Mouse (Mus musculus): ENCODE measurements around the gene Fer. TPM values are rescaled to one million over a fixed set of nuclear protein-coding genes. Genes with fewer than 3 reads are reported as not detected.

Fer gene
- 23.5 and 24.3 TPM in 2 replicates for polyA plus RNA-seq (2015; fragmentation: Nextera tagmentation; extraction: Ambion mirVana)

GRCm38 (mm10) chr17:63863012-63863630 is at the start of gene Fer:
Gene Fer, plus strand, starts transcription at chr17:63863062.
- H3K27ac ChIP-seq, result peak within 1 kb of the TSS; percentile 81
- no peaks in the 10 kb centered on the region for H3K9me3 ChIP-seq
- ATAC-seq, result peak; percentile 69
- H3K4me2 ChIP-seq (replicated peaks), result peak within 1 kb of the TSS; percentile 93
- H3K4me1 ChIP-seq (replicated peaks), result 0 out of 2 replicates have a peak, but pooled peaks cover 6% of the 10 kb centered on the region
- WGBS, result 2% methylated on average over 39 of the region's 41 CpGs
- H3K36me3 ChIP-seq, result no peaks in the 10 kb centered on the region
- H3K4me3 ChIP-seq (replicated peaks), result peak within 1 kb of the TSS; percentile 93
- peak within 1 kb of the TSS; percentile 87 for H3K9ac ChIP-seq
- no peaks in the 10 kb centered on the region for H3K27me3 ChIP-seq (replicated peaks)

- H3K9ac ChIP-seq, result no peak overlapping the region
- H3K4me2 ChIP-seq (replicated peaks), result no peak overlapping the region
- 80% methylated on average over 6 of the region's 6 CpGs for WGBS
- H3K4me1 ChIP-seq (replicated peaks), result no peaks in the 10 kb centered on the region
- H3K36me3 ChIP-seq, result no peaks in the 10 kb centered on the region
- H3K9me3 ChIP-seq, result no peaks in the 10 kb centered on the region
- H3K4me3 ChIP-seq (replicated peaks), result no peak overlapping the region
- no peak for ATAC-seq
- no peaks in the 10 kb centered on the region for H3K27me3 ChIP-seq (replicated peaks)
- H3K27ac ChIP-seq, result no peak overlapping the region
These were observed 49.3 kb upstream of the Fer start for GRCm38 (mm10) chr17:63813552-63813951.

- no peak overlapping the region for H3K4me3 ChIP-seq (replicated peaks)
- no peak overlapping the region for H3K4me2 ChIP-seq (replicated peaks)
- H3K27ac ChIP-seq, result no peak overlapping the region
- ATAC-seq, result no peak
- H3K9me3 ChIP-seq, result no peaks in the 10 kb centered on the region
- H3K4me1 ChIP-seq (replicated peaks), result no peaks in the 10 kb centered on the region
- WGBS, result 68% methylated on average over 10 of the region's 10 CpGs
- no peaks in the 10 kb centered on the region for H3K36me3 ChIP-seq
- H3K9ac ChIP-seq, result no peak overlapping the region
- H3K27me3 ChIP-seq (replicated peaks), result no peaks in the 10 kb centered on the region
These were observed 44.3 kb upstream of the Fer start for GRCm38 (mm10) chr17:63818444-63819027.

GRCm38 (mm10) chr17:63824141-63824540 is 38.7 kb upstream of the Fer start:
- 76% methylated on average over 4 of the region's 4 CpGs for WGBS
- Histone ChIP-seq H3K27me3 (replicated peaks) (no peaks in the 10 kb centered on the region), H3K4me3 (replicated peaks) (no peak overlapping the region), H3K36me3 (no peaks in the 10 kb centered on the region), H3K27ac (no peak overlapping the region), H3K4me2 (replicated peaks) (no peak overlapping the region), H3K9ac (no peak overlapping the region), H3K4me1 (replicated peaks) (no peaks in the 10 kb centered on the region), H3K9me3 (no peaks in the 10 kb centered on the region)
- no peak for ATAC-seq

GRCm38 (mm10) chr17:63826196-63826595 is 36.7 kb upstream of the Fer start:
- no peak overlapping the region for H3K4me3 ChIP-seq (replicated peaks)
- 88% methylated on average over 8 of the region's 8 CpGs for WGBS
- no peaks in the 10 kb centered on the region for H3K27me3 ChIP-seq (replicated peaks)
- H3K9me3 ChIP-seq, result no peaks in the 10 kb centered on the region
- no peaks in the 10 kb centered on the region for H3K4me1 ChIP-seq (replicated peaks)
- no peak overlapping the region for H3K9ac ChIP-seq
- no peak overlapping the region for H3K27ac ChIP-seq
- H3K36me3 ChIP-seq, result no peaks in the 10 kb centered on the region
- ATAC-seq, result no peak
- no peak overlapping the region for H3K4me2 ChIP-seq (replicated peaks)

GRCm38 (mm10) chr17:63826767-63827166 is 36.1 kb upstream of the Fer start:
- 70% methylated on average over 7 of the region's 7 CpGs for WGBS
- no peak for ATAC-seq
- Histone ChIP-seq H3K27ac (no peak overlapping the region), H3K27me3 (replicated peaks) (no peaks in the 10 kb centered on the region), H3K36me3 (no peaks in the 10 kb centered on the region), H3K4me3 (replicated peaks) (no peak overlapping the region), H3K4me1 (replicated peaks) (no peaks in the 10 kb centered on the region), H3K4me2 (replicated peaks) (no peak overlapping the region), H3K9me3 (no peaks in the 10 kb centered on the region), H3K9ac (no peak overlapping the region)

- H3K4me2 ChIP-seq (replicated peaks), result no peak overlapping the region
- no peak for ATAC-seq
These were observed 34.1 kb upstream of the Fer start for GRCm38 (mm10) chr17:63828561-63829332.

GRCm38 (mm10) chr17:63831550-63831949 is 31.3 kb upstream of the Fer start:
- Histone ChIP-seq H3K4me3 (replicated peaks) (no peak overlapping the region), H3K27me3 (replicated peaks) (no peaks in the 10 kb centered on the region), H3K9ac (no peak overlapping the region), H3K4me2 (replicated peaks) (no peak overlapping the region), H3K36me3 (no peaks in the 10 kb centered on the region), H3K27ac (no peak overlapping the region), H3K9me3 (no peaks in the 10 kb centered on the region), H3K4me1 (replicated peaks) (no peaks in the 10 kb centered on the region)
- ATAC-seq, result no peak
- 75% methylated on average over 4 of the region's 4 CpGs for WGBS

More at GRCm38 (mm10) chr17:63828561-63829332, 34.1 kb upstream of the Fer start:
- H3K27me3 ChIP-seq (replicated peaks), result no peaks in the 10 kb centered on the region
- H3K4me1 ChIP-seq (replicated peaks), result no peaks in the 10 kb centered on the region
- H3K4me3 ChIP-seq (replicated peaks), result no peak overlapping the region
- H3K9me3 ChIP-seq, result no peaks in the 10 kb centered on the region
- 41% methylated on average over 5 of the region's 5 CpGs for WGBS
- no peak overlapping the region for H3K9ac ChIP-seq
- no peaks in the 10 kb centered on the region for H3K36me3 ChIP-seq
- no peak overlapping the region for H3K27ac ChIP-seq

GRCm38 (mm10) chr17:63836223-63836622 is 26.6 kb upstream of the Fer start:
- Histone ChIP-seq H3K36me3 (no peaks in the 10 kb centered on the region), H3K9me3 (no peaks in the 10 kb centered on the region), H3K27me3 (replicated peaks) (no peaks in the 10 kb centered on the region), H3K4me2 (replicated peaks) (no peak overlapping the region), H3K4me1 (replicated peaks) (no peaks in the 10 kb centered on the region), H3K4me3 (replicated peaks) (no peak overlapping the region), H3K9ac (no peak overlapping the region), H3K27ac (no peak overlapping the region)
- no peak for ATAC-seq
- WGBS, result 91% methylated on average over 2 of the region's 2 CpGs

- no peaks in the 10 kb centered on the region for H3K27me3 ChIP-seq (replicated peaks)
- H3K4me3 ChIP-seq (replicated peaks), result no peak overlapping the region
- no peak for ATAC-seq
- no peaks in the 10 kb centered on the region for H3K4me1 ChIP-seq (replicated peaks)
- no peak overlapping the region for H3K27ac ChIP-seq
- H3K9ac ChIP-seq, result no peak overlapping the region
- H3K36me3 ChIP-seq, result no peaks in the 10 kb centered on the region
- WGBS, result 85% methylated on average over 8 of the region's 8 CpGs
- no peak overlapping the region for H3K4me2 ChIP-seq (replicated peaks)
- H3K9me3 ChIP-seq, result no peaks in the 10 kb centered on the region
These were observed 26.2 kb upstream of the Fer start for GRCm38 (mm10) chr17:63836641-63837040.

- Histone ChIP-seq H3K4me3 (replicated peaks) (no peak overlapping the region), H3K9ac (no peak overlapping the region), H3K27ac (no peak overlapping the region), H3K4me1 (replicated peaks) (no peaks in the 10 kb centered on the region), H3K36me3 (no peaks in the 10 kb centered on the region), H3K27me3 (replicated peaks) (no peaks in the 10 kb centered on the region), H3K9me3 (no peaks in the 10 kb centered on the region), H3K4me2 (replicated peaks) (no peak overlapping the region)
- ATAC-seq, result no peak
- 88% methylated on average over 8 of the region's 8 CpGs for WGBS
These were observed 24.7 kb upstream of the Fer start for GRCm38 (mm10) chr17:63838144-63838543.

GRCm38 (mm10) chr17:63839636-63840269 is 23.1 kb upstream of the Fer start:
- H3K4me1 ChIP-seq (replicated peaks), result no peaks in the 10 kb centered on the region
- no peak overlapping the region for H3K27ac ChIP-seq
- H3K4me2 ChIP-seq (replicated peaks), result no peak overlapping the region
- H3K9ac ChIP-seq, result no peak overlapping the region
- no peak for ATAC-seq
- no peaks in the 10 kb centered on the region for H3K27me3 ChIP-seq (replicated peaks)
- H3K36me3 ChIP-seq, result no peaks in the 10 kb centered on the region
- 95% methylated on average over 3 of the region's 3 CpGs for WGBS
- no peak overlapping the region for H3K4me3 ChIP-seq (replicated peaks)
- H3K9me3 ChIP-seq, result no peaks in the 10 kb centered on the region
